Mouse (Mus musculus): ENCODE data around the gene Mob3a. TPM values are rescaled to one million over a fixed set of nuclear protein-coding genes. Genes with fewer than 3 reads are reported as not detected.

The Mob3a gene
- polyA plus RNA-seq, 1 experiment from 2014 or later, result 34.4 TPM

- H3K4me2 ChIP-seq (replicated peaks; ENCODE audit: low read depth, low read length), result no peak overlapping the region
- H3K4me3 ChIP-seq (ENCODE audit: low read length), result no peak overlapping the region
- H3K4me1 ChIP-seq (ENCODE audit: control insufficient read depth, insufficient read depth, low read length), result 0 out of 2 replicates have a peak, but pooled peaks cover 19% of the 10 kb centered on the region
- H3K9me3 ChIP-seq (ENCODE audit: control insufficient read depth, low read length), result no peaks in the 10 kb centered on the region
- peak overlapping the region; percentile 66; the same call in 1 of the 2 replicates for H3K27ac ChIP-seq (ENCODE audit: low read depth, low read length)
- H3K27me3 ChIP-seq (ENCODE audit: control insufficient read depth, insufficient read depth, low read length), result no peaks in the 10 kb centered on the region
- peaks cover under 1% of the 10 kb centered on the region; the same call in 1 of the 2 replicates for H3K36me3 ChIP-seq (ENCODE audit: control insufficient read depth, insufficient read depth, low read length)
- no peak for ATAC-seq (ENCODE audit: low FRiP score, low TSS enrichment)
- 67% methylated on average over 10 of the region's 10 CpGs for WGBS
- no peak overlapping the region for H3K9ac ChIP-seq (ENCODE audit: low read depth, low read length)
Observed at GRCm38 (mm10) chr10:80695801-80696501, 5.8 kb downstream of the Mob3a start.

- Histone ChIP-seq H3K9ac (ENCODE audit: low read depth, low read length) (0 out of 2 replicates have a peak overlapping the region, but pooled peaks have one; percentile 28), H3K4me3 (ENCODE audit: low read length) (no peak overlapping the region), H3K4me1 (ENCODE audit: control insufficient read depth, insufficient read depth, low read length) (0 out of 2 replicates have a peak, but pooled peaks cover 13% of the 10 kb centered on the region), H3K27ac (ENCODE audit: low read depth, low read length) (peak overlapping the region; percentile 66; the same call in 1 of the 2 replicates), H3K9me3 (ENCODE audit: control insufficient read depth, low read length) (no peaks in the 10 kb centered on the region), H3K27me3 (ENCODE audit: control insufficient read depth, insufficient read depth, low read length) (no peaks in the 10 kb centered on the region), H3K36me3 (ENCODE audit: control insufficient read depth, insufficient read depth, low read length) (peaks cover 6% of the 10 kb centered on the region), H3K4me2 (replicated peaks; ENCODE audit: low read depth, low read length) (no peak overlapping the region)
- no peak for ATAC-seq (ENCODE audit: low FRiP score, low TSS enrichment)
- WGBS, result 67% methylated on average over 2 of the region's 2 CpGs
Observed at GRCm38 (mm10) chr10:80695186-80695585, 6.6 kb downstream of the Mob3a start.

- WGBS, result 90% methylated on average over 13 of the region's 13 CpGs
- Histone ChIP-seq H3K9me3 (ENCODE audit: control insufficient read depth, low read length) (no peaks in the 10 kb centered on the region), H3K27ac (ENCODE audit: low read depth, low read length) (no peak overlapping the region), H3K4me2 (replicated peaks; ENCODE audit: low read depth, low read length) (no peak overlapping the region), H3K9ac (ENCODE audit: low read depth, low read length) (0 out of 2 replicates have a peak overlapping the region, but pooled peaks have one; percentile 1), H3K4me3 (ENCODE audit: low read length) (no peak overlapping the region), H3K27me3 (ENCODE audit: control insufficient read depth, insufficient read depth, low read length) (no peaks in the 10 kb centered on the region), H3K36me3 (ENCODE audit: control insufficient read depth, insufficient read depth, low read length) (peaks cover 14% of the 10 kb centered on the region), H3K4me1 (ENCODE audit: control insufficient read depth, insufficient read depth, low read length) (0 out of 2 replicates have a peak, but pooled peaks cover 10% of the 10 kb centered on the region)
- no peak for ATAC-seq (ENCODE audit: low FRiP score, low TSS enrichment)
Observed at GRCm38 (mm10) chr10:80694159-80694938, 7.4 kb downstream of the Mob3a start.

- Histone ChIP-seq H3K4me2 (replicated peaks; ENCODE audit: low read depth, low read length) (no peak overlapping the region), H3K27ac (ENCODE audit: low read depth, low read length) (no peak overlapping the region), H3K36me3 (ENCODE audit: control insufficient read depth, insufficient read depth, low read length) (peaks cover 17% of the 10 kb centered on the region), H3K4me3 (ENCODE audit: low read length) (no peak overlapping the region), H3K9ac (ENCODE audit: low read depth, low read length) (no peak overlapping the region), H3K27me3 (ENCODE audit: control insufficient read depth, insufficient read depth, low read length) (no peaks in the 10 kb centered on the region), H3K9me3 (ENCODE audit: control insufficient read depth, low read length) (no peaks in the 10 kb centered on the region), H3K4me1 (ENCODE audit: control insufficient read depth, insufficient read depth, low read length) (0 out of 2 replicates have a peak, but pooled peaks cover 10% of the 10 kb centered on the region)
- 83% methylated on average over 12 of the region's 12 CpGs for WGBS
- ATAC-seq (ENCODE audit: low FRiP score, low TSS enrichment), result no peak
Observed at GRCm38 (mm10) chr10:80693401-80694045, 8.3 kb downstream of the Mob3a start.

- Histone ChIP-seq H3K4me1 (ENCODE audit: control insufficient read depth, insufficient read depth, low read length) (0 out of 2 replicates have a peak, but pooled peaks cover 10% of the 10 kb centered on the region), H3K27ac (ENCODE audit: low read depth, low read length) (no peak overlapping the region), H3K9ac (ENCODE audit: low read depth, low read length) (no peak overlapping the region), H3K9me3 (ENCODE audit: control insufficient read depth, low read length) (no peaks in the 10 kb centered on the region), H3K4me3 (ENCODE audit: low read length) (no peak overlapping the region), H3K27me3 (ENCODE audit: control insufficient read depth, insufficient read depth, low read length) (no peaks in the 10 kb centered on the region), H3K36me3 (ENCODE audit: control insufficient read depth, insufficient read depth, low read length) (peaks cover 17% of the 10 kb centered on the region), H3K4me2 (replicated peaks; ENCODE audit: low read depth, low read length) (no peak overlapping the region)
- 77% methylated on average over 14 of the region's 14 CpGs for WGBS
- ATAC-seq (ENCODE audit: low FRiP score, low TSS enrichment), result no peak
Observed at GRCm38 (mm10) chr10:80692249-80693165, 9.3 kb downstream of the Mob3a start.

- H3K27ac ChIP-seq (ENCODE audit: low read depth, low read length), result no peak overlapping the region
- no peaks in the 10 kb centered on the region for H3K4me1 ChIP-seq (ENCODE audit: control insufficient read depth, insufficient read depth, low read length)
- peak; percentile 66; the same call in 1 of the 2 replicates for ATAC-seq (ENCODE audit: low FRiP score, low TSS enrichment)
- H3K9me3 ChIP-seq (ENCODE audit: control insufficient read depth, low read length), result no peaks in the 10 kb centered on the region
- H3K27me3 ChIP-seq (ENCODE audit: control insufficient read depth, insufficient read depth, low read length), result no peaks in the 10 kb centered on the region
- 35% methylated on average over 5 of the region's 5 CpGs for WGBS
- H3K36me3 ChIP-seq (ENCODE audit: control insufficient read depth, insufficient read depth, low read length), result peaks cover 40% of the 10 kb centered on the region
- H3K4me3 ChIP-seq (ENCODE audit: low read length), result no peak overlapping the region
- H3K9ac ChIP-seq (ENCODE audit: low read depth, low read length), result no peak overlapping the region
- H3K4me2 ChIP-seq (replicated peaks; ENCODE audit: low read depth, low read length), result no peak overlapping the region
Observed at GRCm38 (mm10) chr10:80687850-80688249, 13.9 kb downstream of the Mob3a start.

GRCm38 (mm10) chr10:80686617-80687016, 15.2 kb downstream of the Mob3a start:
- no peak for ATAC-seq (ENCODE audit: low FRiP score, low TSS enrichment)
- Histone ChIP-seq H3K27me3 (ENCODE audit: control insufficient read depth, insufficient read depth, low read length) (no peaks in the 10 kb centered on the region), H3K36me3 (ENCODE audit: control insufficient read depth, insufficient read depth, low read length) (peaks cover 40% of the 10 kb centered on the region), H3K4me2 (replicated peaks; ENCODE audit: low read depth, low read length) (no peak overlapping the region), H3K4me1 (ENCODE audit: control insufficient read depth, insufficient read depth, low read length) (no peaks in the 10 kb centered on the region), H3K9me3 (ENCODE audit: control insufficient read depth, low read length) (no peaks in the 10 kb centered on the region), H3K9ac (ENCODE audit: low read depth, low read length) (no peak overlapping the region), H3K27ac (ENCODE audit: low read depth, low read length) (no peak overlapping the region), H3K4me3 (ENCODE audit: low read length) (no peak overlapping the region)
- 94% methylated on average over 3 of the region's 3 CpGs for WGBS

GRCm38 (mm10) chr10:80684984-80685383, 16.8 kb downstream of the Mob3a start:
- no peaks in the 10 kb centered on the region for H3K27me3 ChIP-seq (ENCODE audit: control insufficient read depth, insufficient read depth, low read length)
- peaks cover 32% of the 10 kb centered on the region for H3K36me3 ChIP-seq (ENCODE audit: control insufficient read depth, insufficient read depth, low read length)

More at GRCm38 (mm10) chr10:80684984-80685383, 16.8 kb downstream of the Mob3a start:
- 92% methylated on average over 4 of the region's 4 CpGs for WGBS
- H3K9ac ChIP-seq (ENCODE audit: low read depth, low read length), result no peak overlapping the region
- no peaks in the 10 kb centered on the region for H3K9me3 ChIP-seq (ENCODE audit: control insufficient read depth, low read length)
- no peak overlapping the region for H3K27ac ChIP-seq (ENCODE audit: low read depth, low read length)
- H3K4me1 ChIP-seq (ENCODE audit: control insufficient read depth, insufficient read depth, low read length), result peaks cover 5% of the 10 kb centered on the region; the same call in 1 of the 2 replicates
- ATAC-seq (ENCODE audit: low FRiP score, low TSS enrichment), result no peak
- no peak overlapping the region for H3K4me2 ChIP-seq (replicated peaks; ENCODE audit: low read depth, low read length)
- H3K4me3 ChIP-seq (ENCODE audit: low read length), result no peak overlapping the region

Measured in kidney, embryonic 14.5 days (tissue).